Mouse (Mus musculus): Measurements from ENCODE around the gene Btbd35f4.
"Not testable (repeated sequence)": the region's sequence is repeated elsewhere in the genome, so short reads cannot be mapped to it uniquely, and the experiment has no call there.

Btbd35f4 gene

GRCm38 (mm10) chrX:4800196-4800595 is at the start of gene Btbd35f4:
Gene Btbd35f4 (plus strand): TSS chrX:4800496.
- DNase-seq (ENCODE audit: low read depth in 1 of 2, low spot score in 2 of 2): not testable (repeated sequence)

GRCm38 (mm10) chrX:4840016-4840415 is 39.7 kb downstream of the Btbd35f4 start:
- DNase-seq (ENCODE audit: low read depth in 1 of 2, low spot score in 2 of 2): not testable (repeated sequence)
